In the genomic region with DNA sequence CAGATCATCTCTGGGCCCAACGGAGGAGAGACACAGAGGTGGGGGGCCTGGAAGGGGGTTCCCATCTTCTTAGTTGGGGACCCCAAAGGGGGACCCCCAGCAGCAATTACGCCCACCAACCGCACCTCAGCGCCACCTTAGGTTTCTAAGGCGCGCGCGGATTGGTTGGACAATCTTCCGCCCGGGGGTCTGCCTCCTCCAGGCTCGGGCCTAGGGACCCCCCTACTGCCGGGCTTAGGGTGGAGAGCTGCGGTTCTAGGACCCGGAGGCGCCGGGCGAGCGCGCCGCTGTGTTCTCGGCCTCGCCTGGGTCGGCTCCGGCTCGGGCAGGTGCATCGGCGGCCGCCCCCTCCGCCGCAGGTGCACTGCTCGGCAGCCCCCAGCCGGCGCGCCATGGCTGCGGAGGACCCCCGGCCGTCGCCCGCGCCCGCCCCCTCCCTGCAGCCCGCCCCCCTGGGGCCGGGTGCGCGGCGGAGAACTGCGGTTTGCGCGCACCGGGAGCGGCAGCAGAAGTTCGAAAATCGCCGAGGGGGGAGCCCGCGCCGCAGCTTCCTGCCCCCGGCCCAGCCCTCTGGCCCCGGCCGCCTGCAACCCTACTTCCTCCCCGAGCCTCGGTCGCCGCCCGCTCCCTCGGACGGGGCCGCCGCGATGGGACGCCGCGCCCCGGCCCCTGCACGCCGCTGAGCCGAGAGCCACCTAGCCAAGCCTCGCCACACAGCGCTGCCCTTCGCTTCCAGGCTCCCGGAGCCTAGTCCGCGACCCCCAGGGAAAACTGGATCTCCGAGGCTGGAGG, we compare ENCODE assay signal across 8 mouse cellular contexts. TPM values are rescaled to one million over a fixed set of nuclear protein-coding genes. Genes with fewer than 3 reads are reported as not detected.
DNase-seq lines count a peak whose midpoint lies in the region; ATAC-seq lines count a peak whose summit lies in the region.

A gene (plus strand): TSS at position 614 of the 792 bp plus-strand sequence.

- peaks cover 12% of the 10 kb centered on the region for H3K4me1 ChIP-seq in embryonic facial prominence, embryonic 15.5 days
- no peaks in the 10 kb centered on the region for H3K4me1 ChIP-seq in hindbrain, embryonic 11.5 days (replicated peaks; ENCODE audit: control insufficient read depth, insufficient read depth, low read length)
- H3K4me1 ChIP-seq in megakaryocyte, embryonic 14.5 days: peaks cover 69% of the 10 kb centered on the region

- intact Hi-C loops in left cerebral cortex, postnatal 10 days (cut with DNase I): loop anchor here (2.0 kb wide), 1 partner anchor 154 kb away; no protein-coding TSS in a partner anchor

- no peak for DNase-seq in cerebellum, adult 9-10 months
- DNase-seq in MN1 (ENCODE audit: low spot score): peak; percentile 39
- peak; percentile 60 for DNase-seq in hindbrain, embryonic 11.5 days (ENCODE audit: low spot score)
- peak in 1 of 2 experiments; percentile 69 for DNase-seq in left cerebral cortex, postnatal 10 days (ENCODE audit: extremely low spot score in 1 of 2, low spot score in 2 of 2)
- peak; percentile 71 to 86 for DNase-seq in spleen, postnatal 4 days (ENCODE audit: low spot score in 2 of 2)

- ATAC-seq in cerebellum, adult (ENCODE audit: insufficient number of reproducible peaks, low FRiP score, low TSS enrichment): 0 out of 2 replicates have a peak, but pooled peaks have one; percentile 32
- ATAC-seq in embryonic facial prominence, embryonic 15.5 days (ENCODE audit: insufficient number of reproducible peaks, low FRiP score, low TSS enrichment, low read depth): 0 out of 2 replicates have a peak, but pooled peaks have one; percentile 36
- peak; percentile 33; the same call in 1 of the 2 replicates for ATAC-seq in hindbrain, embryonic 11.5 days (ENCODE audit: low FRiP score)

- peak within 1 kb of the TSS; percentile 97 for H3K4me2 ChIP-seq in embryonic facial prominence, embryonic 15.5 days (replicated peaks)
- peak within 1 kb of the TSS; percentile 99 for H3K4me2 ChIP-seq in hindbrain, embryonic 11.5 days (replicated peaks; ENCODE audit: low read depth, low read length)

- no peaks in the 10 kb centered on the region for H3K9me3 ChIP-seq in embryonic facial prominence, embryonic 15.5 days (replicated peaks)
- no peaks in the 10 kb centered on the region for H3K9me3 ChIP-seq in hindbrain, embryonic 11.5 days (ENCODE audit: control insufficient read depth, low read length)
- H3K9me3 ChIP-seq in megakaryocyte, embryonic 14.5 days: peaks cover 10% of the 10 kb centered on the region

- WGBS in embryonic facial prominence, embryonic 15.5 days: 1% methylated on average over 72 of the region's 84 CpGs
- WGBS in hindbrain, embryonic 11.5 days: 1% methylated on average over 55 of the region's 84 CpGs

- peak within 1 kb of the TSS; percentile 15 for H3K9ac ChIP-seq in embryonic facial prominence, embryonic 15.5 days
- H3K9ac ChIP-seq in hindbrain, embryonic 11.5 days (ENCODE audit: low read depth, low read length): peak within 1 kb of the TSS; percentile 59

- peaks cover 46% of the 10 kb centered on the region for H3K27me3 ChIP-seq in embryonic facial prominence, embryonic 15.5 days
- peaks cover 41% of the 10 kb centered on the region for H3K27me3 ChIP-seq in hindbrain, embryonic 11.5 days (ENCODE audit: control insufficient read depth, insufficient read depth, low read length)
- H3K27me3 ChIP-seq in megakaryocyte, embryonic 14.5 days (replicated peaks): peaks cover 48% of the 10 kb centered on the region

- no peak within 1 kb of the TSS for H3K27ac ChIP-seq in embryonic facial prominence, embryonic 15.5 days (replicated peaks)
- no peak within 1 kb of the TSS for H3K27ac ChIP-seq in hindbrain, embryonic 11.5 days (ENCODE audit: low read depth, low read length)

- H3K36me3 ChIP-seq in embryonic facial prominence, embryonic 15.5 days: no peaks in the 10 kb centered on the region
- no peaks in the 10 kb centered on the region for H3K36me3 ChIP-seq in hindbrain, embryonic 11.5 days (ENCODE audit: control insufficient read depth, insufficient read depth, low read length)
- H3K36me3 ChIP-seq in megakaryocyte, embryonic 14.5 days (replicated peaks; ENCODE audit: low read length): no peaks in the 10 kb centered on the region

- peak within 1 kb of the TSS; percentile 54 for H3K4me3 ChIP-seq in embryonic facial prominence, embryonic 15.5 days (replicated peaks)
- H3K4me3 ChIP-seq in hindbrain, embryonic 11.5 days (ENCODE audit: low read depth, low read length): peak within 1 kb of the TSS; percentile 66
- H3K4me3 ChIP-seq in megakaryocyte, embryonic 14.5 days (replicated peaks): peak within 1 kb of the TSS; percentile 92

RNA-seq across cellular contexts. Expression of the gene that starts here (rescaled TPM):
- polyA plus RNA-seq in embryonic facial prominence, embryonic 15.5 days (2015; fragmentation: Nextera tagmentation; extraction: Ambion mirVana): 2.7 TPM in 2 replicates
- polyA plus RNA-seq in hindbrain, embryonic 11.5 days (2014; fragmentation: Nextera tagmentation; extraction: Ambion mirVana): 0.91 and 1.1 TPM in 2 replicates
- total RNA-seq in left cerebral cortex, postnatal 10 days (2021): 10 to 100 TPM; 79.5 to 80.7 TPM
- 25.5 and 36.6 TPM in 2 replicates for polyA plus RNA-seq in megakaryocyte, embryonic 14.5 days (2012; ENCODE audit: insufficient read depth, low replicate concordance)
